Mouse (Mus musculus) lung, embryonic 15.5 days (tissue): ENCODE measurements around the gene Sort1. TPM values are rescaled to one million over a fixed set of nuclear protein-coding genes. Genes with fewer than 3 reads are reported as not detected.
A peak's percentile ranks its signal among the peaks of the same experiment; 100 is the strongest.

Experiments used
- ATAC-seq: fragments of 200-750 bp; cut with Nextera tagmentation; 2 replicates; pipeline ENCODE4 v1.8.0; 2017; ENCODE audit warnings: moderate number of reproducible peaks, borderline replicate concordance; ENCODE audit not compliant: low FRiP score, low TSS enrichment; ENCODE audit errors: extremely low read depth
- H3K27ac ChIP-seq: fragments of 300-500 bp; sonication (generic); 2 replicates; pipeline ENCODE4 v1.5.1; 2015; ENCODE audit warnings: moderate library complexity, mild to moderate bottlenecking, inconsistent platforms
- H3K27me3 ChIP-seq: fragments of 300-500 bp; sonication (generic); 2 replicates; pipeline ENCODE4 v1.6.1; 2015; ENCODE audit warnings: inconsistent platforms
- H3K36me3 ChIP-seq: fragments of 300-500 bp; sonication (generic); 2 replicates; pipeline ENCODE4 v1.6.1; 2015; ENCODE audit warnings: inconsistent platforms
- H3K4me1 ChIP-seq: fragments of 300-500 bp; sonication (generic); 2 replicates; pipeline ENCODE4 v1.6.1; 2015; ENCODE audit warnings: inconsistent platforms
- H3K4me2 ChIP-seq: fragments of 300-500 bp; sonication (generic); 2 replicates; pipeline ENCODE4 v1.6.1; 2015; ENCODE audit warnings: inconsistent platforms, mild to moderate bottlenecking, moderate library complexity
- H3K4me3 ChIP-seq: fragments of 300-500 bp; sonication (generic); 2 replicates; pipeline ENCODE4 v1.5.1; 2015; ENCODE audit warnings: mild to moderate bottlenecking, inconsistent platforms
- H3K9ac ChIP-seq: fragments of 300-500 bp; sonication (generic); 2 replicates; pipeline ENCODE4 v1.6.1; 2015; ENCODE audit warnings: inconsistent platforms
- H3K9me3 ChIP-seq: fragments of 300-500 bp; sonication (generic); 2 replicates; pipeline ENCODE4 v1.6.1; 2016; ENCODE audit warnings: inconsistent platforms
- WGBS: fragments of 180-500 bp; shearing (Covaris S2); methylation state at CpG from one replicate; pipeline ENCODE4 v1.1.7; 2015; 5-methylcytosine and 5-hydroxymethylcytosine counted together
- polyA plus RNA-seq: library from polyadenylated mRNA; unstranded; fragments of >200 nt; fragmentation: Nextera tagmentation; extraction: Ambion mirVana; gene quantifications from 2 replicates; pipeline ENCODE4 v1.2.1, GENCODE M21; 2015

Sort1 gene
- polyA plus RNA-seq, 1 experiment from 2014 or later: 28.0 TPM

DNA sequence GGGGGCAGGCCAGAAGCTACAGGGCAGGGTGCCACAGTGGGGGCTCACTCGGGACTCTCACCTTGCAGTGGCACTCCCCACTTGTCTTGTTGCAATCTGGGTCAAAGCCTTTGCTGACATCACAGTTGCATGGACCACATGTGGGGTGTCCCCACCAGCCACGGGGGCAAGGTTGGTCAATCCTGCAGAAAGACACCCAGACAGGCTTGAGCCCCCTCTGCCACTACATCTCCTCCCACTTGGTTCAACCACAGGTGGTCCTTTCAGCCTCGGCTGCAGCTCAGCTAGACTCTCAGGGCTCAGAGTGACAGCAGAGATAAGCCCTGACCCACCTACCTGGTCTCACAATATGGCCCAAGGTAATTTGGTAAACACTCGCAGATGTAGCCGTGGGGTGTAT is 116.6 kb downstream of the Sort1 start:
- H3K4me3 ChIP-seq: no peak overlapping the region
- no peaks in the 10 kb centered on the region for H3K9me3 ChIP-seq
- H3K27ac ChIP-seq: no peak overlapping the region
- H3K4me1 ChIP-seq: peaks cover 5% of the 10 kb centered on the region
- no peak for ATAC-seq
- H3K4me2 ChIP-seq: no peak overlapping the region
- WGBS: 75% methylated on average over 5 of the region's 5 CpGs
- H3K27me3 ChIP-seq: no peaks in the 10 kb centered on the region
- no peak overlapping the region for H3K9ac ChIP-seq
- no peaks in the 10 kb centered on the region for H3K36me3 ChIP-seq

DNA sequence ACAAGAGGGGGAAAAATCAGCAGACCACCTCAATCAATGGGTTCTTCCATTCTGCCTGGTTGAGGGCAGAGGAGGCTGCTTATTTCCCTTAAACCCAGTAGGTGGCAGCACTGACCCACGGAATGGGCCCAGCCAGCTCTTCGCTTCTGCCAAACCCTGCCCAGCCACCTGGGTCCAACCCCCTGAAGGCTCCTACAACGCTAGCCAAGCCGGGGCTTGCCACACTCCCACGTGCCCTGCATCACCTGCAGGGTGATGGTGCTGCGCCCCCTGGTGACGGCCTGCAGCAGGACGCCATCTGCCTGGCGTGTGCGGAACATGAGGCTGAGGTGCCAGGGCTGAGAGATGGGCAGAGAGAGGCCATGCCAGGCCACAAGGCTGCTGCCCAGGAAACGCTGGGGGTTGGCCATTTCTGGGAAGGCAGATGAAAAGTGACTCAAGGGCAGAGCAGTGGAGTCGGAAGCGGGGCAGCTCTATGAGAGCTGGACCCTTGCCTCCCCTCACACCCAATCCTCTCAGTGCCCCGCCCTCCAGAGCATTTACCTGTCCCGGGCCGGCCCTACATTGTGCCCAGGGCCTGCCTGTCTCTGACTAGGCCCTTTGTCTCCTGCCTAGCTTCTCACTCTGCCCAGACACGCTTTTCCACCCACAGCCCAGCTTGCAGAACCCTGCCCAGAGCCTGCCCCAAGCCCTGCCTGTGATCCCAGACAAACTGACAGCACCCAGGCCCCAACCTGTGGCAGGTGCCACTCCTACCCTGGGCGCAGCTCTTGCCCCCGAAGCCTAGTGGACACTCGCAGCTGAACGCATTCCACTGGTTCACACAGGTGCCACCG is 118.0 kb downstream of the Sort1 start:
- Histone ChIP-seq H3K4me1 (peaks cover 5% of the 10 kb centered on the region), H3K9ac (no peak overlapping the region), H3K4me2 (peak overlapping the region; percentile 41), H3K9me3 (no peaks in the 10 kb centered on the region), H3K4me3 (0 out of 2 replicates have a peak overlapping the region, but pooled peaks have one; percentile 8), H3K36me3 (no peaks in the 10 kb centered on the region), H3K27ac (0 out of 2 replicates have a peak overlapping the region, but pooled peaks have one; percentile 4), H3K27me3 (no peaks in the 10 kb centered on the region)
- peak; percentile 87 for ATAC-seq
- WGBS: 30% methylated on average over 21 of the region's 22 CpGs

DNA sequence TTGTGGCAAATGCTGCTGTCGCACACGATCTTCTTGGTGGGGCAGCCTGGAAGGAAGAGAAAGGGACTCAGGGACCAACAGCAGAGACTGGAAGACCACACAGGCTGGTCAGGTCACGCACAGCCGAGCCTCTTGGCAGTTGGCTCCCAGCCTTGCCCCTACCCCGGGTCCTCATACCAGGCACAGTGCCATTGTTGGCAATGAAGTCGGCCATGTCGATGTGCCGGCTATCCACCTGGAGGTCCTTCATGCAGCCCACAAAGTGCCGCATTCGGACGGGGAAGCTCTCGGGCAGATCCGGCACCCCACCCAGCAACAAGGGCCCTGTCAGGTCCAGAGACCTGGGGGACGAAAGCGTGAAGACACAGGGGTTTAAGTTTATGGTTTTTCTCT is 118.6 kb downstream of the Sort1 start:
- 82% methylated on average over 15 of the region's 15 CpGs for WGBS
- H3K9me3 ChIP-seq: no peaks in the 10 kb centered on the region
- H3K9ac ChIP-seq: no peak overlapping the region
- H3K4me3 ChIP-seq: no peak overlapping the region
- H3K4me2 ChIP-seq: no peak overlapping the region
- ATAC-seq: no peak
- no peaks in the 10 kb centered on the region for H3K36me3 ChIP-seq
- H3K4me1 ChIP-seq: peaks cover 5% of the 10 kb centered on the region
- H3K27me3 ChIP-seq: no peaks in the 10 kb centered on the region
- H3K27ac ChIP-seq: no peak overlapping the region

DNA sequence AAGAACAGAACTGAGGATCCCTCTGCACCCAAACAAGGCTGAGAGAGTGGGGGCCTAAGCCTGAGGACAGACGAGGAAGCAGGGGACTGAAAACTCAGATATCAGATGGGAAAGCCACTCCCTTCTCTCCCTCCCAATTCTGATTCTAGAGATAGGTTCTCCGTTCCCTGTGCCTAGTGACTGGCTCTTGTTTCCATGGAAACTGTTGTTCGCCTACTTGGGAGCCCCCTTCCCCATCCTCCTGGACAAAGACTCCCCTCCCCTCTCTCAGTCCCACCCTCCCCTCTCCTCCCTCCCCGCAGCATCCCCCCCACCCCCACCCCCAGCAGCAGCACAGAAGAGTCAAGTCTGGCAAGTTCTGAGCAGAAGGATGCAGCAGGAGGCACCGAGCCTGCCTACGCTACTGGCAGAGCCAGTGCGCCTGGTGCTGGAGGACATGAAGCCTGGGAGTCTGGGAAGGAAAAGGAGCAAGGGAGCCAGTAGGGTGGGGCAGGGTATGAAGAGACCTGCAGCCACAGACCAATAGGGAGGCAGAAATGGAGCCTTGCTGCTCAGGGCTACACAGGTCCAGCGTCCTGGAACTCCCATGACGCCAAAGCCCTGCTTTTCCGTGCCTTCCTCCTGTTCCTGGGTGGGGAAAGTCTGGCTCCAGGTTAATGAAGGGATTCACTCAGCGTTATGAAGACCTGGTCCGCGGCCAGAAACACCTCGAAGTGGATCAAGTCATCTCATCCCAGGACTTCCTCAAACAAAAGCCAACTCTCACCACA is 121.8 kb downstream of the Sort1 start:
- Histone ChIP-seq H3K4me2 (no peak overlapping the region), H3K4me3 (no peak overlapping the region), H3K27ac (no peak overlapping the region), H3K9ac (no peak overlapping the region), H3K4me1 (peaks cover 9% of the 10 kb centered on the region), H3K36me3 (no peaks in the 10 kb centered on the region), H3K27me3 (no peaks in the 10 kb centered on the region), H3K9me3 (no peaks in the 10 kb centered on the region)
- ATAC-seq: no peak
- WGBS: 49% methylated on average over 14 of the region's 14 CpGs

DNA sequence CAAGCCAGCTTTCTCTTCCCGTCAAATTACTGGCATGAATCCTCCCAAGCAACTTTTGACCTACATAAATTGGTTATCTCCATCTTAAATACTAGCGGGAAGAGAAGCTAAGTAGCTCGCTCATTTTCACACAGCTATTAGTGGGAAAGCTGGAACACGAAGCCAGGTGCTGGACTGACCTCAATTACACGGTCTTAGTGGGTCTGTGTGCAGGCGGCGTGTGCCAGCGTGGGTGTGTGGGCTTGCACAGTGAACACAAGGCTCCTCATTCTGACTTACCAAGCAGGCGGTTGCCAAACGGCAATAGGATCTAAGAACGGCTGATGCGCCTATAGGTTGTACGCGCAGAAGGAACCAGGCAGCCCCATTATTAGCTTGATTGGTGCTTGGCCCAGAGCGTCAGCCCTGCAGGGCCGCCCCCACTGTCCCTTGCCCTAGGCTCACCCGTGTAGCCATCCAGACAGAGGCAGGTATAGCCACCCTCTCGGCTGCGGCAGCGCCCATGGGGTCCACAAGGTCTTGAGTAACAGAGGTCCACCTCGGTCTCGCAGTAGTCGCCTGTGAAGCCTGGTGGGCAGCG is 122.5 kb downstream of the Sort1 start:
- Histone ChIP-seq H3K4me1 (peaks cover 14% of the 10 kb centered on the region), H3K27ac (no peak overlapping the region), H3K9ac (no peak overlapping the region), H3K36me3 (no peaks in the 10 kb centered on the region), H3K4me2 (no peak overlapping the region), H3K9me3 (no peaks in the 10 kb centered on the region), H3K27me3 (no peaks in the 10 kb centered on the region), H3K4me3 (no peak overlapping the region)
- no peak for ATAC-seq
- 88% methylated on average over 24 of the region's 24 CpGs for WGBS

DNA sequence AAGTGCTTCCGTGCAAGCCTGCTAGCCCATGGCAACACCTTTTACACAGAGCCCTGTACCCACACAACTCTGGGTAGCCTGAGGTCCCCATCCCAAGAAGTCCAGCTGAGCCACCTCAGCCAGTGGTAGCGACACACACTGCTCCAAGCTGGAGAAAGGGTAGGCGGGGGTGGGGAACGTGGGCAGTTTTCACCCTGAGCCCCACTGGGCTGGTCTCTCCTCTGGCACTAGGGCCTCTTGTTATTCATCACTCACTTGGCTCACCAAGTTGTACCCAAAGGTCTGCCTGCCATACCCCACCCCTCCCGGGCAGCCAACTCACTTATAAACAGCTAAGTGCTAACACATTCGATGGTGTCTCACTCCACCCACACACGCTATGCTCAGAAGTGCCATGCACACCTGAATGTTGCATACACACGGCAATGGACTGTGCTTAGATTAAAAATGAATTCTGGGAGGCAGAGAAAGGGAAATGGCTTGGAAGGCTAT is 124.7 kb downstream of the Sort1 start:
- Histone ChIP-seq H3K9ac (no peak overlapping the region), H3K4me3 (no peak overlapping the region), H3K4me1 (peaks cover 15% of the 10 kb centered on the region), H3K27ac (no peak overlapping the region), H3K27me3 (no peaks in the 10 kb centered on the region), H3K36me3 (peaks cover 15% of the 10 kb centered on the region), H3K4me2 (no peak overlapping the region), H3K9me3 (no peaks in the 10 kb centered on the region)
- ATAC-seq: no peak
- WGBS: 77% methylated on average over 8 of the region's 8 CpGs

DNA sequence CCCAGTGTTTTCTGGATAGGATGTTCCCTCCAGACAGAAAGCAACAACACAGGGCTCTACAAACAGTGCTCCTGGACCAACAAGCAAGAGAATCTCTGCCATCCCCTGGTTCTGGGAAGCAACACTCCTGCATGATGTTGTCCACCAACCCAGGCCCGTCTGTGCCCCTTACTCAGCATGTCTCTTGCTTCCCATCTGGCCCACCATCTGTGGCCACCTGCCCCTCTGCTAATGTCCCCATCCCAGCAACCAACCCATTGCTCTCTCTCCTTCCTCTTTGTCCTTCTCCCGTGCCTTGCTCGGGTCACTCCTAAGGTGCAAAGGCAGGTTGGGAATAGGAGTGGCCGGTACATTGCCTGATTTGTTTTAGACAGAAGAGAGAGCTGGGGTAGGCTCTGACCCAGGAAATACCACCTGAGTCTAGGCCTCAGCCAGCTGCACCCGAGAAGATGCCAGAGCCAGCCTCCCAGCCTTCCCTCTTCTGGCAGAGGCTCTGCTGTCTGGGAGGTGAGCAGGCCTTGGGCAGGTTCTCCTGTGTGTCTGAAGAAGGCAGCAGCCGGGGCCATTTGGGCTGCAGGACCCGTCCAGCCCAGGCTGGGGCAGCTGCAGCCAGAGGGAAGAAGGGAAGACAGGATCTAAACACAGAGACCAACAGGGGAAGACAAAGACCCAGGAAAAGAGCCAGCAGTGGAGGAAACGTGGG is 125.9 kb downstream of the Sort1 start:
- H3K4me1 ChIP-seq: peaks cover 17% of the 10 kb centered on the region
- H3K27me3 ChIP-seq: no peaks in the 10 kb centered on the region
- H3K36me3 ChIP-seq: peaks cover 23% of the 10 kb centered on the region
- ATAC-seq: no peak
- H3K9me3 ChIP-seq: no peaks in the 10 kb centered on the region
- no peak overlapping the region for H3K4me3 ChIP-seq
- H3K4me2 ChIP-seq: no peak overlapping the region
- no peak overlapping the region for H3K9ac ChIP-seq
- H3K27ac ChIP-seq: no peak overlapping the region
- WGBS: 51% methylated on average over 8 of the region's 8 CpGs

DNA sequence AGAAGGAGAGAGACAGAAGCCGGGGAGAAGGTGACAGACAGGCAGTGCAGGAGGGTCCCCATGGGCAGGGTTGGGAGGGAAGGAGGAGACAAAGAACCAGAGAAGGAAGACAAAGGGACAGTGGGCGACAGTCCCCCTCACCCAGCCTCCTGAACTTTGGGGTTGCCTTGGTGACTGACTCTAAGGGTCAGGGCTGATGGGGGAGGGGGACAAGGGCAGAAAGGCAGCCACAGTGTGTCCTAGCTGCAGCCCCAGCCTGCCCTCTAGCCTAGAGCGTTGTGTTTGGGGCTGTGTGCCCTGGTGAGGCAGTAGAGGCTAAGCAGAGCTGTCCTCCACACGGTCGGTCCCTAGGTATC is 126.5 kb downstream of the Sort1 start:
- 27% methylated on average over 5 of the region's 5 CpGs for WGBS
- Histone ChIP-seq H3K27me3 (no peaks in the 10 kb centered on the region), H3K9me3 (no peaks in the 10 kb centered on the region), H3K4me3 (no peak overlapping the region), H3K4me1 (peaks cover 22% of the 10 kb centered on the region), H3K36me3 (peaks cover 23% of the 10 kb centered on the region), H3K9ac (no peak overlapping the region), H3K27ac (no peak overlapping the region), H3K4me2 (no peak overlapping the region; the same call in 1 of the 2 replicates)
- ATAC-seq: no peak; the same call in 1 of the 2 replicates

Other genes with a start within 250 kb of the Sort1 start
- gene Gstm4, start 239.2 kb upstream of the Sort1 start, polyA plus RNA-seq: 16.7 TPM in 2 replicates
- 38.1 and 38.4 TPM in 2 replicates for gene Ampd2, start 197.4 kb upstream of the Sort1 start, polyA plus RNA-seq
- gene Gnat2, start 191.3 kb upstream of the Sort1 start, polyA plus RNA-seq: 0.48 and 0.96 TPM in 2 replicates
- 162 and 165 TPM in 2 replicates for gene Gnai3, start 137.9 kb upstream of the Sort1 start, polyA plus RNA-seq
- gene Gpr61, start 129.2 kb upstream of the Sort1 start, polyA plus RNA-seq: 0.07 TPM in 1 of 2 replicates, not detected in the other
- gene Amigo1, start 97.7 kb upstream of the Sort1 start, polyA plus RNA-seq: 2.0 and 3.0 TPM in 2 replicates
- gene Cyb561d1, start 82.9 kb upstream of the Sort1 start, polyA plus RNA-seq: 2.6 and 3.4 TPM in 2 replicates
- gene Atxn7l2, start 73.1 kb upstream of the Sort1 start, polyA plus RNA-seq: 14.5 TPM in 2 replicates
- gene Sypl2, start 57.4 kb upstream of the Sort1 start, polyA plus RNA-seq: 0.42 and 0.54 TPM in 2 replicates
- 289 and 312 TPM in 2 replicates for gene Psma5, start 27.2 kb upstream of the Sort1 start, polyA plus RNA-seq
- 2.8 and 9.3 TPM in 2 replicates for gene Mybphl, start 80.8 kb downstream of the Sort1 start, polyA plus RNA-seq
- gene Psrc1, start 99.8 kb downstream of the Sort1 start, polyA plus RNA-seq: 79.8 and 81.5 TPM in 2 replicates
- gene Celsr2, start 131.5 kb downstream of the Sort1 start, polyA plus RNA-seq: 7.5 and 8.5 TPM in 2 replicates
- 115 and 116 TPM in 2 replicates for gene Sars, start 161.1 kb downstream of the Sort1 start, polyA plus RNA-seq